Comparison of ENCODE assay signal across 8 mouse cellular contexts in genomic region chr3:84889648-84890047, GRCm38 (mm10).
DNase-seq lines count a peak whose midpoint lies in the region; ATAC-seq and TF ChIP-seq lines count a peak whose summit lies in the region.
"Had no signal": no experiment of that assay in that cellular context is flagged by ENCODE, and none has a peak within 500 bp of the region (broad histone marks: within the 10 kb centered on the region; RNA-seq: fewer than 3 reads in every experiment).

No protein-coding gene starts in this region.

- H3K4me1 ChIP-seq in kidney, embryonic 15.5 days, result no peaks in the 10 kb centered on the region
- no peaks in the 10 kb centered on the region for H3K4me1 ChIP-seq in MEL (ENCODE audit: control insufficient read depth in 1 of 2, insufficient read depth in 2 of 2, low read length in 2 of 2)
- H3K4me1 ChIP-seq: midbrain, embryonic 12.5 days had no signal

- 33% methylated on average over 1 of the region's 1 CpGs for WGBS in kidney, embryonic 15.5 days

- H3K27ac ChIP-seq in kidney, embryonic 15.5 days, result no peak overlapping the region
- H3K27ac ChIP-seq in MEL (ENCODE audit: control insufficient read depth, low read depth, low read length), result no peak overlapping the region
- H3K27ac ChIP-seq: midbrain, embryonic 12.5 days had no signal

- no peak for TF ChIP-seq POLR2A in MEL (IDR thresholded peaks at IDR 0.05; ENCODE audit: control insufficient read depth in 1 of 2, insufficient read depth in 1 of 2, low read depth in 1 of 2, low read length in 2 of 2, poor library complexity in 1 of 2)

- H3K4me2 ChIP-seq in kidney, embryonic 15.5 days, result no peak overlapping the region
- H3K4me2 ChIP-seq: midbrain, embryonic 12.5 days had no signal

- no peaks in the 10 kb centered on the region for H3K9me3 ChIP-seq in kidney, embryonic 15.5 days (replicated peaks)
- H3K9me3 ChIP-seq in MEL (replicated peaks; ENCODE audit: insufficient read depth, low read length), result no peaks in the 10 kb centered on the region
- H3K9me3 ChIP-seq: midbrain, embryonic 12.5 days had no signal

- H3K79me2 ChIP-seq in MEL (ENCODE audit: control insufficient read depth, insufficient read depth, low read length, poor library complexity), result no peaks in the 10 kb centered on the region

- TF ChIP-seq CTCF in MEL (IDR thresholded peaks at IDR 0.05 in 2 of 3, conservative IDR thresholded peaks at IDR 0.05 in 1 of 3; ENCODE audit: control insufficient read depth in 1 of 3, insufficient read depth in 1 of 3, low read depth in 2 of 3, low read length in 3 of 3, poor library complexity in 1 of 3, severe bottlenecking in 1 of 3), result peak; percentile 18 to 75 (median 55); a peak in 4 of 6 replicates

- H3K36me3 ChIP-seq in kidney, embryonic 15.5 days, result no peaks in the 10 kb centered on the region
- peaks cover 0 to 3% of the 10 kb centered on the region in 2 experiments; a peak in 2 of 4 replicates for H3K36me3 ChIP-seq in MEL (ENCODE audit: control insufficient read depth in 1 of 2, insufficient read depth in 2 of 2, low read length in 2 of 2)

- ATAC-seq in kidney, embryonic 15.5 days (replicated peaks; ENCODE audit: low FRiP score), result no peak
- peak; percentile 68 for ATAC-seq in megakaryocyte-erythroid progenitor cell, adult 5-6 weeks (replicated peaks; ENCODE audit: low FRiP score, low TSS enrichment, poor library complexity, severe bottlenecking)

- peak; percentile 45 for DNase-seq in kidney, adult 9 months
- DNase-seq in MEL (ENCODE audit: low read depth, low spot score), result peak; percentile 59
- DNase-seq in c-Kit-positive CD71-positive TER-119-negative erythroid progenitor cells, embryonic 14.5 days (ENCODE audit: low read depth), result peak; percentile 13
- DNase-seq in T-cell, adult 2 months (ENCODE audit: low spot score), result no peak
- DNase-seq in layer of hippocampus, adult 9-10 months (ENCODE audit: low spot score), result no peak

- no peaks in the 10 kb centered on the region for H3K27me3 ChIP-seq in kidney, embryonic 15.5 days
- no peaks in the 10 kb centered on the region for H3K27me3 ChIP-seq in MEL (ENCODE audit: control insufficient read depth in 1 of 2, insufficient read depth in 2 of 2, low read length in 2 of 2)
- H3K27me3 ChIP-seq: midbrain, embryonic 12.5 days had no signal

- peak; percentile 71 for TF ChIP-seq RAD21 in MEL (IDR thresholded peaks at IDR 0.05; ENCODE audit: low read depth, low read length)

- no peak for TF ChIP-seq EP300 in MEL (IDR thresholded peaks at IDR 0.05; ENCODE audit: low read depth in 1 of 2, low read length in 2 of 2)

- no peak overlapping the region for H3K9ac ChIP-seq in kidney, embryonic 15.5 days
- H3K9ac ChIP-seq in MEL (ENCODE audit: control insufficient read depth, low read depth, low read length, poor library complexity, severe bottlenecking), result no peak overlapping the region
- H3K9ac ChIP-seq: midbrain, embryonic 12.5 days had no signal

- H3K4me3 ChIP-seq in kidney, embryonic 15.5 days (replicated peaks), result no peak overlapping the region
- no peak overlapping the region for H3K4me3 ChIP-seq in MEL (ENCODE audit: control insufficient read depth in 1 of 2, insufficient read depth in 1 of 2, low read depth in 2 of 2, low read length in 2 of 2)
- H3K4me3 ChIP-seq: midbrain, embryonic 12.5 days had no signal

TF ChIP-seq in MEL, 35 proteins besides CTCF, POLR2A, EP300 and RAD21:
- TF ChIP-seq ZC3H11A (IDR thresholded peaks at IDR 0.05; ENCODE audit: low read depth, low read length), result peak; percentile 72
- no peak for TF ChIP-seq CHD1 (IDR thresholded peaks at IDR 0.05; ENCODE audit: low read depth, low read length)
- TF ChIP-seq SMC3 (IDR thresholded peaks at IDR 0.05; ENCODE audit: low read depth, low read length), result peak; percentile 88

Comparison
In these comparisons a context has a peak if more than half of its experiments do, and no peak if none do; other contexts are left out.
1. DNase-seq: peak in kidney, adult 9 months (single experiment), MEL (single experiment) and c-Kit-positive CD71-positive TER-119-negative erythroid progenitor cells, embryonic 14.5 days (single experiment); none in T-cell, adult 2 months (single experiment) and layer of hippocampus, adult 9-10 months (single experiment).